Mouse (Mus musculus) heart, embryonic 11.5 days (tissue): ENCODE data around the gene Dab1. TPM values are rescaled to one million over a fixed set of nuclear protein-coding genes. Genes with fewer than 3 reads are reported as not detected.

Experiments used
- ATAC-seq: fragments of 200-750 bp; cut with Nextera tagmentation; replicated peaks from 2 replicates; pipeline ENCODE4 v1.8.0; 2017; ENCODE audit warnings: moderate library complexity; ENCODE audit not compliant: insufficient number of reproducible peaks, low FRiP score, low TSS enrichment
- H3K27ac ChIP-seq: fragments of 300-500 bp; sonication (generic); 2 replicates; pipeline ENCODE4 v1.5.1; 2014; ENCODE audit warnings: mild to moderate bottlenecking, low read depth, low read length
- H3K27me3 ChIP-seq: fragments of 300-500 bp; sonication (generic); 2 replicates; pipeline ENCODE4 v1.6.1; 2014; ENCODE audit warnings: mild to moderate bottlenecking, low read length, mixed read lengths; ENCODE audit not compliant: control insufficient read depth, insufficient read depth
- H3K36me3 ChIP-seq: fragments of 300-500 bp; sonication (generic); 2 replicates; pipeline ENCODE4 v1.6.1; 2014; ENCODE audit warnings: mild to moderate bottlenecking, low read length, moderate library complexity, mixed read lengths; ENCODE audit not compliant: control insufficient read depth, insufficient read depth
- H3K4me1 ChIP-seq: fragments of 300-500 bp; sonication (generic); 2 replicates; pipeline ENCODE4 v1.6.1; 2014; ENCODE audit warnings: low read length; ENCODE audit not compliant: control insufficient read depth, insufficient read depth
- H3K4me2 ChIP-seq: fragments of 300-500 bp; sonication (generic); 2 replicates; pipeline ENCODE4 v1.6.1; 2014; ENCODE audit warnings: mild to moderate bottlenecking, moderate library complexity
- H3K4me3 ChIP-seq: fragments of 300-500 bp; sonication (generic); 2 replicates; pipeline ENCODE4 v1.5.1; 2014; ENCODE audit warnings: low read depth, low read length
- H3K9ac ChIP-seq: fragments of 300-500 bp; sonication (generic); 2 replicates; pipeline ENCODE4 v1.6.1; 2014; ENCODE audit warnings: mild to moderate bottlenecking, low read depth, low read length, moderate library complexity
- H3K9me3 ChIP-seq: fragments of 300-500 bp; sonication (generic); replicated peaks from 2 replicates; pipeline ENCODE4 v1.6.1; 2016; ENCODE audit warnings: low read length; ENCODE audit not compliant: control insufficient read depth
- WGBS: fragments of 180-500 bp; shearing (Covaris S2); extraction: QIAGEN DNeasy Blood & Tissue Kit; methylation state at CpG from one replicate; pipeline ENCODE4 v1.1.7; 2014; ENCODE audit not compliant: insufficient replicate concordance; 5-methylcytosine and 5-hydroxymethylcytosine counted together
- polyA plus RNA-seq: library from polyadenylated mRNA; unstranded; fragments of >200 nt; fragmentation: Nextera tagmentation; extraction: Ambion mirVana; gene quantifications from 2 replicates; pipeline ENCODE4 v1.2.1, GENCODE M21; 2014

Dab1 gene
- polyA plus RNA-seq, 1 experiment from 2014 or later: 1.9 TPM

- ATAC-seq: no peak
- no peak overlapping the region for H3K27ac ChIP-seq
- no peak overlapping the region for H3K9ac ChIP-seq
- H3K9me3 ChIP-seq: no peaks in the 10 kb centered on the region
- H3K27me3 ChIP-seq: no peaks in the 10 kb centered on the region
- no peak overlapping the region for H3K4me2 ChIP-seq
- H3K4me1 ChIP-seq: no peaks in the 10 kb centered on the region
- WGBS: 68% methylated on average over 6 of the region's 6 CpGs
- H3K4me3 ChIP-seq: no peak overlapping the region
- H3K36me3 ChIP-seq: no peaks in the 10 kb centered on the region
These were observed 177.3 kb downstream of the Dab1 start for GRCm38 (mm10) chr4:103796416-103796815.

DNA sequence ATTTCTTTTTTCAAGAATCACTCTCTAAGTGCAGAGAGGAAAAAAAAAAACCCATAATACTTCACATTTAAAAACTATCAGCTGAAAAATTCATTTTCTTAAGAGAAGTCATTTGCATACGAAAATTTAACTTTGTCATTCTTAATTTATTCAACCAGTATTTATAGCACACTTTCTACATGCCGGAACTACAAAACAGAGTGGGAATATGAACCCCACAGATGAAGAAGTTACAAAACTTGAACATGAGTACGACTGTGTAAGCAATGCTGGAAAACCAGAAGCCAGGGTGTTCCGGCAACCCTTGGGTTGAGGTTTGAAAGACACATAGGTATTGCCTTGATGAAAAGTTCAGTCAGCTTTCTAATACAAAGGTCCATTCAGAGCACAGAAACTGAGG lies 183.3 kb downstream of the Dab1 start:
- H3K9me3 ChIP-seq: no peaks in the 10 kb centered on the region
- no peaks in the 10 kb centered on the region for H3K4me1 ChIP-seq
- WGBS: 75% methylated on average over 4 of the region's 4 CpGs
- no peak overlapping the region for H3K27ac ChIP-seq
- no peak overlapping the region for H3K9ac ChIP-seq
- no peak overlapping the region for H3K4me3 ChIP-seq
- no peak overlapping the region for H3K4me2 ChIP-seq
- no peaks in the 10 kb centered on the region for H3K36me3 ChIP-seq
- no peaks in the 10 kb centered on the region for H3K27me3 ChIP-seq
- no peak for ATAC-seq

DNA sequence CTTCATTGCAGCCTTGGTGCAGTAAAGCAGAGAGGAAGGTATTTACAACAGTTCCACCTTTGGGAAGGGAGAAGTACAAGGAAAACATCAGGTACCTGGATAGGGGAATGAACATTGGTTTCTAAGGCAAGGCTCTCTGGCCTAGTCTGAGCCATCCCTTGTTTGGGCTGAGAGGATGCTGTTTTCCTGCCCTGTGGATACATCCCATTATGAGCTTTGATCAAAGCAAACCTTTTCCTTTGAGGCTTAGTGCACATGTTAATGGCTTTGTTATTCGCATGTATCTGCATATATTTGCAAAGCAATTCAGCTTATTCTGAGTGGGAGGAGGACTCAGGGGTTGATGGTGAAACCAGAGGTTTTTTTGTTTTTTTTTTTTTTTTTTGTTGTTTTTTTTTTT lies 185.3 kb downstream of the Dab1 start:
- no peak overlapping the region for H3K9ac ChIP-seq
- H3K9me3 ChIP-seq: no peaks in the 10 kb centered on the region
- no peaks in the 10 kb centered on the region for H3K27me3 ChIP-seq
- no peaks in the 10 kb centered on the region for H3K36me3 ChIP-seq
- H3K27ac ChIP-seq: no peak overlapping the region
- ATAC-seq: no peak
- WGBS: 26% methylated on average over 1 of the region's 1 CpGs
- no peaks in the 10 kb centered on the region for H3K4me1 ChIP-seq
- H3K4me3 ChIP-seq: no peak overlapping the region
- H3K4me2 ChIP-seq: no peak overlapping the region

GRCm38 (mm10) chr4:103822669-103823068 lies 203.5 kb downstream of the Dab1 start:
- ATAC-seq: no peak
- Histone ChIP-seq H3K4me2 (no peak overlapping the region), H3K9ac (no peak overlapping the region), H3K36me3 (no peaks in the 10 kb centered on the region), H3K4me3 (no peak overlapping the region), H3K9me3 (no peaks in the 10 kb centered on the region), H3K27me3 (no peaks in the 10 kb centered on the region), H3K4me1 (no peaks in the 10 kb centered on the region), H3K27ac (no peak overlapping the region)
- 84% methylated on average over 4 of the region's 4 CpGs for WGBS

- no peaks in the 10 kb centered on the region for H3K9me3 ChIP-seq
- no peak overlapping the region for H3K27ac ChIP-seq
- H3K27me3 ChIP-seq: no peaks in the 10 kb centered on the region
- WGBS: 44% methylated on average over 5 of the region's 5 CpGs
- no peak overlapping the region for H3K4me3 ChIP-seq
- no peak overlapping the region for H3K4me2 ChIP-seq
- no peaks in the 10 kb centered on the region for H3K4me1 ChIP-seq
- H3K9ac ChIP-seq: no peak overlapping the region
- no peak for ATAC-seq
- no peaks in the 10 kb centered on the region for H3K36me3 ChIP-seq
These were observed 219.2 kb downstream of the Dab1 start for GRCm38 (mm10) chr4:103838377-103838776.

DNA sequence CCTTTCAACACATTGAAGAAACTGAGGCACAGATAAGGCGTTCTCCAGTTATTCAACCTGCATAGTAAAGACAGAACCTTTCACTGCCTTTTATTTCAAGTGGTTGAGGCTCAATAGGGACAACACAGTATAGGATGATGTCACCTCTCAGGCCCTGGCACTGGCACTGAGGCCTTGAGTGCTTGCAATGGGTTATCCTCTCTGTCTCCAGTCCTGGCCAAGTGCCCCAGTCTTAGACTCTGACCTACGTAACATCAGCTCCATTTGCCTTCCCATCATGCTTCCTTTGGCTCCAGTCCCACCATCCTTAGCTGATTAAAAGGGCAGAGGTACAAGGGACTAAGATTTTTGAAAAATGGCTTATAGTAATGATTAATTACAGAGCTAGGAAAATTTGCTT lies 220.4 kb downstream of the Dab1 start:
- ATAC-seq: no peak
- Histone ChIP-seq H3K27ac (no peak overlapping the region), H3K27me3 (no peaks in the 10 kb centered on the region), H3K4me1 (no peaks in the 10 kb centered on the region), H3K36me3 (no peaks in the 10 kb centered on the region), H3K4me2 (no peak overlapping the region), H3K9ac (no peak overlapping the region), H3K4me3 (no peak overlapping the region), H3K9me3 (no peaks in the 10 kb centered on the region)
- 75% methylated on average over 2 of the region's 2 CpGs for WGBS

DNA sequence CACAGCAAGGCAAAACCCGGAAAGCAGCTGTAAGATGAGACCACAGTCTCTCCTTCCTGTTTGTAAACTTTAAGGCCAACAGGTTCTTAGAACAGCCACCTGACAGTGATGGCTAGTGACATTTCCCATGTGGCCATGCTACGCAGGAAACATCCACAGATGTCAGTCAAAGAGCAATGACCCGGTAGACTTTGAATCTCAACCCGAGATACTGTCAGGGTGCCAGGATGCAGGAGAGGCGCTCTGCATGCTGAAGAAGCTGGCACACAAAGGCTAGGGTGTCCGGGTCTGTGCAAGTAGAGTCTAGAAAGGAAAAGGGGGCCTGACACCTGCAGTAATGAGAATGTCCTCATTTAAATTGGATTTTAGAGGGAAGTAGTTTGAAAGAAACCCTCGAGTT lies 222.0 kb downstream of the Dab1 start:
- H3K9me3 ChIP-seq: no peaks in the 10 kb centered on the region
- H3K27me3 ChIP-seq: no peaks in the 10 kb centered on the region
- no peak overlapping the region for H3K4me3 ChIP-seq
- no peak overlapping the region for H3K9ac ChIP-seq
- H3K27ac ChIP-seq: no peak overlapping the region
- H3K4me1 ChIP-seq: no peaks in the 10 kb centered on the region
- H3K36me3 ChIP-seq: no peaks in the 10 kb centered on the region
- no peak for ATAC-seq
- WGBS: 48% methylated on average over 7 of the region's 7 CpGs
- no peak overlapping the region for H3K4me2 ChIP-seq

- 74% methylated on average over 7 of the region's 7 CpGs for WGBS
- no peak overlapping the region for H3K4me3 ChIP-seq
- H3K9me3 ChIP-seq: no peaks in the 10 kb centered on the region
- H3K36me3 ChIP-seq: no peaks in the 10 kb centered on the region
- H3K4me2 ChIP-seq: no peak overlapping the region
- no peaks in the 10 kb centered on the region for H3K27me3 ChIP-seq
- H3K4me1 ChIP-seq: no peaks in the 10 kb centered on the region
- ATAC-seq: no peak
- no peak overlapping the region for H3K9ac ChIP-seq
- no peak overlapping the region for H3K27ac ChIP-seq
These were observed 225.5 kb downstream of the Dab1 start for GRCm38 (mm10) chr4:103844635-103845034.

DNA sequence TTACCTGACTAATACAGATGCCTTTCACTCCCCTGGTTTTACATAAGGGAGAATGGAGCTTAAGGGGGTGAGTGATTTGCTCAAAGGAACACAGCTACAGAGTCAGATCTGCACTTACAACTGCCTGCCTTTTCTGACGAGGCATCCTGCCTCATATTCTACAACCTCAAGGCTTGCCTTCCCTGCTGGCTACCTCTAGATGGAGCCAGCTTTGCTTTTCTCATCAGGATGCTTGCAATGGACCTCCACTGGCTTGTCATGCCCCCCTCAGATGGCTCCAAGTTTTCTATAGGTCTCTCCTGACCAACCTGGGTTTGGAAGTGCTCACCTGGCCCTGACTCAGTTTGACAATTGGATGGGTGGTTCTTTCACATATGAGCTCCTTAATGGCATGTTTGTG lies 238.0 kb downstream of the Dab1 start:
- H3K4me1 ChIP-seq: no peaks in the 10 kb centered on the region
- no peak for ATAC-seq
- H3K27ac ChIP-seq: no peak overlapping the region
- no peaks in the 10 kb centered on the region for H3K27me3 ChIP-seq
- no peaks in the 10 kb centered on the region for H3K9me3 ChIP-seq
- no peak overlapping the region for H3K4me3 ChIP-seq
- 0% methylated on average over 1 of the region's 1 CpGs for WGBS
- no peaks in the 10 kb centered on the region for H3K36me3 ChIP-seq
- no peak overlapping the region for H3K4me2 ChIP-seq
- H3K9ac ChIP-seq: no peak overlapping the region
